Mouse (Mus musculus): ENCODE results near the gene Phldb1.

Gene Phldb1

GRCm38 (mm10) chr9:44719632-44720357 lies 15.2 kb downstream of the Phldb1 start:
- ChIA-PET CTCF (interaction anchor here in 1 of 4 experiments (1.4 kb wide), 1 partner anchor 11 kb away, joined by 3 read pairs; no protein-coding TSS in a partner anchor), POLR2A (interaction anchor here in 2 of 4 experiments (0.6 to 2.5 kb wide), 3 partner anchors 10 to 30 kb away, joined by 5 to 7 read pairs (median 5); partner anchors contain the start of gene Phldb1 (in 1 of the 2))

DNA sequence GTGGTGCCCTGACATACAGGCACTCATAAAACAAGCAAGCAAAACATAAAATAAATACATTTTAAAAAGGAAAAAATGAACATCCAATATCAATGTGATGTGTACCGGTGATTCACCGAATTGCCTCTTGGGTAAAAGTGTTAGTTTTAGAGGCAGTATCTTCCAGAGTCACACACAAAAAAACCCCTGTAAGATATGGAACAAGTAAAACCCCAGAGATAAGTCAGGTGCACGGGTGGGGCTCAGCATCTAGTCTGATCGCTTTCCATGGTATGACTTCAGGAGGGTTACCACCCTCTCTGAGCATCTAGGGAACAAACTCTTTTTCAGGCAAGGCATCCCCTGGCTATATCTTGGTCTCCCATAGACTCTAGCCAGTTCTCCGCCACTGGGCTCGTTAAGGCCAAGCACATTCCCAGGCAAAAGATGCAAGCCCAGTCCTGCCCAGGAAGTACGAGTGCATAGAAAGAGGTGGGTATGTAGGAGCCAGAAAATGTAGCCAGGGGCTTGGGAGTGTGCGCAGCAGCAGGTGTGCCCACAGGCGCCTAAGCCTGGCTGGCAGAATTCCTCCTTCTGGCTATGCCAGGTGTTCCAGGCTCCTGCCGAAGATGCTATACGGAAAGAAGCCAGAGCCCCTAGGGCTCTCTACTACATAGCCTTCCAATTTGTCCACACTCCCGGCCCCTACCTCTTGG lies 15.9 kb downstream of the Phldb1 start:
- CTCF ChIA-PET = interaction anchor here in 3 of 4 experiments (0.7 to 1.6 kb wide), 3 partner anchors 34 to 63 kb away, joined by 3 to 8 read pairs (median 3); no protein-coding TSS in a partner anchor
- POLR2A ChIA-PET = interaction anchor here in 2 of 4 experiments (0.5 to 1.1 kb wide), 3 partner anchors 16 to 179 kb away, joined by 3 to 5 read pairs (median 3); no protein-coding TSS in a partner anchor

DNA sequence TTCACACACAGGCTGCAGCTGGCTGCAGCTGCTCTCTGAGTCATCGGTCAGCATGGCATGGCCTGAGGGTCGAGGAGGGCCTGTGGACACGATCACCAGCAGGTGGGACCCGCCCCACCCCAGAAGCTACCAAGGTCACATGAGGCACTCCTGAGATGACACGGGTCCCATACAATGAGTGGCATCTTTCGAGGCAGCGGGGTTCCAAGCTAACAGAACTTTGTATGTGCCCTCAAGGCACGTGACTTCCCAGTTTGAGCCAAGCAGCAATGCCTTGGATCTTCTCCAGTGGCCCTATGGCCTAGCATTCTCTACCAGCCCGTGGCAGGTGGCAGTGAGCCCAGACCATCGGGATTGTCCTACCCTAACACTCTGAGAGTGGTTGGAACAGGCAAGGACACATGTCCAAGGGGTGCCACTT lies 17.2 kb downstream of the Phldb1 start:
- ChIA-PET POLR2A (interaction anchor here in 2 of 4 experiments (0.7 to 1.6 kb wide), 4 partner anchors 9 to 46 kb away, joined by 3 to 5 read pairs (median 4); no protein-coding TSS in a partner anchor), CTCF (interaction anchor here in 3 of 4 experiments (0.5 to 1.6 kb wide), 4 partner anchors 32 to 907 kb away, joined by 3 to 8 read pairs (median 4); no protein-coding TSS in a partner anchor)

DNA sequence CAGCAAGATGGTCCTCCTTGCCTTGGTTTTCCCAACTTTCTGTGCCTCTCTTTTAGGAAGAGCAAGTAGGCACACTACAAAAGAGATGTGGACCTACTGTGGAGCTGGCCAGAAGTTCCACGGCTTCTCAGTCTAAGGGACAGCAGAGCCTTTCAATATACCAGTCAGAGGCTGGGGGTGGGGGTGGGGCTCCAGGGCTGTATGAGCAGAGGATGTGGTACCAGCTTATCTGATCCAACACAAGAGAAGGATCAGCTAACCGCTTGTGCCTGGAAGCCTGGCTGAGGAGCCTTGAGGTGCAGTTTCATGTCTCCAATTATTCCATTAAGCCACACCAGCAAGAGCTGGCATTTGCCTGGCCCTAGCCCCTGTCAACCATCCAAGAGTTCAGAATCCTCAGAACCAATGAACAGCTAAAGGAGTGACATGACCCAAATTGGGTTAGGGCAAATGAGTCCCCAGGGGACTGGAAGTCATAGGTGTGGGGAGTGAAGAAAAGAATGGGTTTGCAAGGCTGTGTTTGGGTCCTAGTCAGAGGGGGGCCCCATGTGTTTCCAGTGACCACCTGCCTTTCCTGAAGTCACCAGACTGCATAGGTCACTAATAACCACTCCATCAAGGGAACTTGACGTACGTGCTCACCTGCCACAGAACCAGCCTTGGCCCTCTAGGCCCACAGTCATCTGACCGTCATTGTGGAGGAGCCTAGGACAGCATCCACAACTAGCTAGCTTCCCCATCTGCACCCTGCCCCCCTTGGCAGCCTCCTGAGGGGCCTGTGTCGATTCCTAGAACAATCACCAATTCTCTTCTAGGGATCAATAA lies 17.8 kb downstream of the Phldb1 start:
- ChIA-PET CTCF (interaction anchor here (0.5 to 1.9 kb wide), 10 partner anchors 14 to 1772 kb away, joined by 3 to 8 read pairs (median 4); no protein-coding TSS in a partner anchor), POLR2A (interaction anchor here in 3 of 4 experiments (0.8 to 1.6 kb wide), 10 partner anchors 8 to 218 kb away, joined by 3 to 5 read pairs (median 3); no protein-coding TSS in a partner anchor)

GRCm38 (mm10) chr9:44715705-44716362 lies 19.2 kb downstream of the Phldb1 start:
- POLR2A ChIA-PET = interaction anchor here in 3 of 4 experiments (0.6 to 1.6 kb wide), 15 partner anchors 7 to 403 kb away, joined by 3 to 7 read pairs (median 3); partner anchors contain the start of genes Arcn1 (in 1 of the 3) and Ift46 (in 1 of the 3)
- CTCF ChIA-PET = interaction anchor here in 3 of 4 experiments (0.7 to 1.9 kb wide), 6 partner anchors 13 to 60 kb away, joined by 3 to 7 read pairs (median 4); no protein-coding TSS in a partner anchor

DNA sequence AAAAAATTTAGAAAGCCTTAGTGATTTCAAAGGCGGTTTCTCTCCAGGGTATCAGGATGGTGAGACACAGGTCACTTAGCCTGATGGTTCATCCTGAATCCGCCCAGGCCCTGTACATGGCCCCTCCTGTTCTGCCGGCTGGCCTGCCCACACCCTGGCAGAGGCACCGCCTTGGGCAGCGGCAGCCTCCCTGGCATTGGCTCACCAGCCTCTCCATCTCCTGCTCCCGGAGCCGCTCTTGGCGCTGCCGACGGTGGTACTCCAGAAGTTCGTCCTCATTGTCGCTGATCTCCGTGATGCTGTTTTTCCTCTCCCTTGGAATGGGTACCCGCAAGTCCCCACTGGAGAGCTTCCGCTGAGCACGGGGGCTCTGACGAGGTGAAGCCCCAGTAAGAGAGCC lies 19.9 kb downstream of the Phldb1 start:
- CTCF ChIA-PET = interaction anchor here in 1 of 4 experiments (1.9 kb wide), 1 partner anchor 30 kb away, joined by 7 read pairs; no protein-coding TSS in a partner anchor
- POLR2A ChIA-PET = interaction anchor here in 1 of 4 experiments (1.0 kb wide), 1 partner anchor 404 kb away, joined by 7 read pairs; no protein-coding TSS in a partner anchor

GRCm38 (mm10) chr9:44713574-44713973 lies 21.4 kb downstream of the Phldb1 start:
- POLR2A ChIA-PET = interaction anchor here in 1 of 4 experiments (0.6 kb wide), 1 partner anchor 1226 kb away, joined by 8 read pairs; no protein-coding TSS in a partner anchor
- CTCF ChIA-PET = interaction anchor here in 2 of 4 experiments (0.6 kb wide), 2 partner anchors 284 to 295 kb away, joined by 3 to 5 read pairs; no protein-coding TSS in a partner anchor

GRCm38 (mm10) chr9:44713080-44713479 lies 21.9 kb downstream of the Phldb1 start:
- ChIA-PET CTCF (interaction anchor here in 2 of 4 experiments (0.6 kb wide), 2 partner anchors 284 to 294 kb away, joined by 3 to 5 read pairs; no protein-coding TSS in a partner anchor), POLR2A (interaction anchor here in 1 of 4 experiments (1.5 kb wide), 1 partner anchor 10 kb away, joined by 3 read pairs; no protein-coding TSS in a partner anchor)

DNA sequence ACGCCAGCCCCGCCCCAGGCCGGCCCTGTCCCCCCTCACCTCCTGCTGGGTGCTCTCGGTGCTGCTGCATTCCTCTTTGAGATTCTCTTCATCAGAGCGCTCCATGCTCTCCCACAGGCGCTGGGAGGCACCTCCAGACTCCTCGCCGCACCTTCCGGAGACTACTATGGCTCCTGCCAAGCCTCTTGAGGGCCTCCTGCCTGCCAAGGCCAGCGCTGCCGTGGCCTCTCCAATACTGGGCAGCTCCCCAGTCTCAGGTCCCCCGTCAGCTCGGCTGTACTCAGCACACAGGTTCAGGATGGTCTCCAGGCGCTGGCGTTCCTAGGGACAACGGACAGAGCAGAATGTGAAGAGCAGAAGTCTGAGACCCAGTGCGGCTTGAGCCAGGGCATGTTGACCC lies 23.4 kb downstream of the Phldb1 start:
- ChIA-PET POLR2A (interaction anchor here in 3 of 4 experiments (0.6 to 1.5 kb wide), 6 partner anchors 8 to 164 kb away, joined by 3 to 5 read pairs (median 4); no protein-coding TSS in a partner anchor), CTCF (interaction anchor here in 2 of 4 experiments (0.6 to 1.6 kb wide), 4 partner anchors 13 to 388 kb away, joined by 3 to 9 read pairs (median 5); no protein-coding TSS in a partner anchor)

DNA sequence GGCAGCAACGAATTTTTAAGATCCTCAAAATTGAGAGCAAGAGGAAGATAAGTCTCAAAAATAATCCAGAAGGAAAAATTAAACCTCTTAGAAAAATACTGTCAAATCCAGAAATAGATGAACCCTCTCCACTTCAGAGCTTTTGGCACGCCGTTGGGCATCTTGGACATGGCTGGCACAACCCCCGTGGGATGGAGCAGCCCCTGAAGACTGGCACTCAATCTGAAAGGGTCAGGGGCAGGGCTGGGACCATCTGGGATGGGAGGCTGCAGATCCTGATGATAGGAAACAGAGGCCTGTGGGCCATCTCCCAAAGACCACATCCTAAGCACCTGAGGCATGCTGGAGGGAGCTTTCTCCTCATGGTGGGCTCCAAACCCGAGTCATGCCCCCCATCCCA lies 24.8 kb downstream of the Phldb1 start:
- ChIA-PET POLR2A (interaction anchor here in 2 of 4 experiments (0.6 to 3.1 kb wide), 8 partner anchors 9 to 166 kb away, joined by 3 to 11 read pairs (median 4); no protein-coding TSS in a partner anchor), CTCF (interaction anchor here in 3 of 4 experiments (0.6 to 2.1 kb wide), 15 partner anchors 9 to 424 kb away, joined by 3 to 9 read pairs (median 4); no protein-coding TSS in a partner anchor)

GRCm38 (mm10) chr9:44709600-44709999 lies 25.4 kb downstream of the Phldb1 start:
- ChIA-PET CTCF (interaction anchor here in 3 of 4 experiments (0.6 to 2.1 kb wide), 24 partner anchors 8 to 842 kb away, joined by 3 to 9 read pairs (median 4); no protein-coding TSS in a partner anchor), POLR2A (interaction anchor here in 3 of 4 experiments (0.6 to 3.1 kb wide), 8 partner anchors 8 to 1158 kb away, joined by 3 to 11 read pairs (median 4); no protein-coding TSS in a partner anchor)

GRCm38 (mm10) chr9:44708925-44709324 lies 26.1 kb downstream of the Phldb1 start:
- POLR2A ChIA-PET = interaction anchor here in 3 of 4 experiments (0.6 to 3.1 kb wide), 14 partner anchors 8 to 1159 kb away, joined by 3 to 11 read pairs (median 4); partner anchors contain the start of genes Arcn1 (in 1 of the 3), Ccdc84 (in 1 of the 3) and Ift46 (in 1 of the 3)
- CTCF ChIA-PET = interaction anchor here in 3 of 4 experiments (0.6 to 2.2 kb wide), 21 partner anchors 11 to 843 kb away, joined by 3 to 11 read pairs (median 4); no protein-coding TSS in a partner anchor

DNA sequence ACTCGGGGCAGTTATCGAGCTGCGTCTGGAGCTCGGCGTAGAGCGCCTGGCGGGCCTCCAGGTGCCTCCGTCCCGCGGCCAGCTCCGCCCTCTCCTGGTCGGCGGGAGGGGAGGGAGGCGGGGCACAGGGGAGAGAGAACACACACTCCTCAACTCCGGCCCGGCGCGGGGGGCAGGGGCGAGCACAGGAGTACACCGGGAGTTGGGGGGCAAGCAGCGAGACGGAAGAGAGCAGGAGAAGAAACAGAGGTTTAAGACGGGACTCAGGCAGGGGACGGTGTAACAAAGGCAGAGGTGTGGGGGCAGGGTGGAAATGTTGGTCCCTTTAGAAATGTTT lies 26.6 kb downstream of the Phldb1 start:
- ChIA-PET POLR2A (interaction anchor here in 2 of 4 experiments (0.6 to 3.1 kb wide), 17 partner anchors 8 to 291 kb away, joined by 3 to 11 read pairs (median 4); partner anchors contain the start of genes Arcn1 (in 1 of the 2), Bcl9l (in 1 of the 2), Ccdc84 (in 1 of the 2) and Ift46 (in 1 of the 2)), CTCF (interaction anchor here (0.5 to 2.2 kb wide), 19 partner anchors 10 to 426 kb away, joined by 3 to 11 read pairs (median 3); partner anchors contain the start of gene Upk2 (in 1 of the 4))

DNA sequence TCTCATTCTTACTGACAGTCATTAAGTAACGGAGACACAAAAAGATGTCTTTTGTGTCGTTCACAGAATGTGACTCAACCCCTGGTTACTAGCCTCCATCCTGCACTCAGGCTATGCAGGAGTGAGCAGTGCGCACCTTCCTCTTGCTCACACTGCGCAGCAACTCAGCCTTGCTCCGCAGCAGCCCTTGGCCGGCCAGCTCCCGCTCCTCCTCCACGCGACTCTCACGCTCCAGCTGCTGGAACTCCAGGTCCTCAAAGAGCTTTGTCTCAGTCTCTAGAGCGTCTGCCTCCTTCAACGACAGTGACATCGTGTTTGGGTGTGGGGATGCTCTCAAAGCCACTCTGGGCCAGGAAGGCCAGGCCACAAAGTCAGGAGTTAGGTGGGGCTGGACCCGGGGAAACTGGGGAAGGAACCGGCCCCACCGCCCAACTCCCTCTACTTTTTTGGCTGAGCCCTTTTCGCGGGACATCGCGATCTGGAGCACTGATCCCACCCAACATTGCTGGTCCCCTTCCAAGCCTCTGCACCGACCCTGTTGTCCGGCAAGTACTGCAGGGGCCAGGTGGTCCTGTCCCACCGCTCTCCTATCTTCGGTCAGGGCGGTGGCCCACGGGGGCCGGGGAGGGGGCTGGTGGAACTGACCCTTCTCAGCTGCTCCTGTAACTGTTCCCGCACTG lies 27.1 kb downstream of the Phldb1 start:
- CTCF ChIA-PET = interaction anchor here (0.5 to 2.2 kb wide), 17 partner anchors 10 to 425 kb away, joined by 3 to 11 read pairs (median 3); partner anchors contain the start of gene Upk2 (in 1 of the 4)
- POLR2A ChIA-PET = interaction anchor here in 2 of 4 experiments (0.6 to 3.1 kb wide), 19 partner anchors 8 to 290 kb away, joined by 3 to 11 read pairs (median 4); partner anchors contain the start of genes Arcn1 (in 1 of the 2), Bcl9l (in 1 of the 2), Ccdc84 (in 1 of the 2) and Ift46 (in 1 of the 2)

GRCm38 (mm10) chr9:44699730-44700129 lies 35.3 kb downstream of the Phldb1 start:
- POLR2A ChIA-PET = interaction anchor here in 3 of 4 experiments (0.6 to 1.5 kb wide), 6 partner anchors 9 to 90 kb away, joined by 3 to 4 read pairs (median 4); no protein-coding TSS in a partner anchor

More at GRCm38 (mm10) chr9:44699730-44700129, 35.3 kb downstream of the Phldb1 start:
- CTCF ChIA-PET = interaction anchor here (0.5 to 2.8 kb wide), 5 partner anchors 10 to 994 kb away, joined by 3 to 12 read pairs (median 4); no protein-coding TSS in a partner anchor

Measured in embryonic stem cell, embryonic (primary cell).